Mouse (Mus musculus) erythroid progenitor cell, adult 5-6 weeks (primary cell): Measurements from ENCODE around the gene Gm9044. TPM values are rescaled to one million over a fixed set of nuclear protein-coding genes. Genes with fewer than 3 reads are reported as not detected.
"Not testable (repeated sequence)": the region's sequence is repeated elsewhere in the genome, so short reads cannot be mapped to it uniquely, and the experiment has no call there.

Source experiments
- ATAC-seq: replicated peaks from 2 replicates; pipeline ENCODE4 v1.8.0; 2016; ENCODE audit warnings: moderate number of reproducible peaks, mild to moderate bottlenecking, moderate TSS enrichment, inconsistent platforms; ENCODE audit not compliant: poor library complexity, low FRiP score, severe bottlenecking
- total RNA-seq, 2 experiments: library from RNA; stranded (forward) in 1 of 2; stranded (reverse) in 1 of 2; fragments of 150-400 nt in 1 of 2; fragments of 186-747, 209-891 nt in 1 of 2; gene quantifications; 2 replicates each; pipeline versions ENCODE4 v1.2.3 to v1.2.4; 2015 to 2017; ENCODE audit warnings: low replicate concordance in 2 of 2

Gene Gm9044
- total RNA-seq (2015; ENCODE audit: low replicate concordance) (not detected in 2 replicates), total RNA-seq (2017; ENCODE audit: low replicate concordance) (not detected in 2 replicates)

DNA sequence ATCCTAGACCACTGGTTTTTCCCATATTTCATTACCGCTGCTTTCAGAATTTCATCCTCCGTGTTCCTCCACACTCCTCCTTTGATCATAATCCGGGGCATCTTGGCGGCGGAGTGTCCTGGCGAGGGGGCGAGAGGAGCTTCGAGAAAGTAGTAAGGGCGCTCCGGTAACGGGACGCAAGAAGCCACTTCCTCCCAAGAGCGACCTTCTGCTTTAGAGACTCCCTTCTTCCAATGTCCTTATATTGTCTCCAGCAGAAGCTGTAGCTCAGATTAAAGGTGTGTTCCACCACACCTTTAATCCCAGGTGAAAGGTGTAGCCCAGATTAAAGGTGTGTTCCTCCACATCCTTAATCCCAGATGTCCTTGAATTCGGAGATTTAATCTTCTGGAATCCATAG, at the start of gene Gm9044:
Gene Gm9044 (minus strand): TSS at position 101 of the 400 bp plus-strand sequence.
- not testable (repeated sequence) for ATAC-seq

DNA sequence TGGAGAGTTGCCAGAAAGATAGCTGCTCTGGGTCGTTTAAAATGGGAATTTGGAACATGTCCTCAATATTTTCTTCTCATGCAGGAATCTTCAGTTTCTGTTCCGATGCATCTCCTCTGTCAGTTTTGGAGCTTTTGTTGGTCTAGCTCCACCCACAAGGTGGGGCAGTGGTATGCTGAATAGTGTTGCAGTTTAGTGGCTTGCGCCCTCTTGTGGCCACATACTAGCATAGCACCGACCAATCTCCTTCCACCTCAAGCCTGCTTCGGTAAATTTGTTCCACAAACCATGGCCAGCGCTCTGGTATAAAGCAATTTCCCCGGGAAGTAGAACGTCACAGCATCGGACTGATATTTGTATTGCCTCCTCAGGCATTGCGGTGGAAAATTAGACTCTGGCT, 38.2 kb upstream of the Gm9044 start:
- no peak; the same call in 1 of the 2 replicates for ATAC-seq

DNA sequence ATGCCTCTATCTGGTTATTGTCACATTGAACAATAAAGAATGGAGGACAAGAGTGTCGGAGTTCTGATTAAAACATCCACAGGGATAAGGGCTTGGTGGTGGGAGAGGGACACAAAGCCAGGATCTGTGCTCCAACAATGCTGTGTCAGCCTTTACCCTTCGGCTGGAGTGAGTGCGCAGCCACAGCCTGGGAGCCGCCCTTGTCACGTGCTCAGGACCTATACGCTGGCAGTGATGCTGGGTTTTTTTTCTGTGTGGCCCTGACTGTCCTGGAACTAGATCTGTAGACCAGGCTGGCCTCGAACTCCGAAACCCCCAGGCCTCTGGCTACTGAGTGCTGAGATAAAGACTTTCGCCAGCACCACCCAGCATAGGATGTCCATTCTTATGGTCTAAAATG, 37.3 kb upstream of the Gm9044 start:
- no peak for ATAC-seq

DNA sequence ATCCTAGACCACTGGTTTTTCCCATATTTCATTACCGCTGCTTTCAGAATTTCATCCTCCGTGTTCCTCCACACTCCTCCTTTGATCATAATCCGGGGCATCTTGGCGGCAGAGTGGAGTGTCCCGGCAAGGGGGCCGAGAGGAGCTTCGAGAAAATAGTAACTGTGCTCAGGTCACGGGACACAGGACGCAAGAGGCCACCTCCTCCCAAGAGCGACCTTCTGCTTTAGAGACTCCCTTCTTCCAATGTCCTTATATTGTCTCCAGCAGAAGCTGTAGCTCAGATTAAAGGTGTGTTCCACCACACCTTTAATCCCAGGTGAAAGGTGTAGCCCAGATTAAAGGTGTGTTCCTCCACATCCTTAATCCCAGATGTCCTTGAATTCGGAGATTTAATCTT, 21.8 kb upstream of the Gm9044 start, which contains the start of gene Gm9049:
Gene Gm9049 (minus strand): TSS at position 101 of the 400 bp plus-strand sequence.
- ATAC-seq = not testable (repeated sequence)

DNA sequence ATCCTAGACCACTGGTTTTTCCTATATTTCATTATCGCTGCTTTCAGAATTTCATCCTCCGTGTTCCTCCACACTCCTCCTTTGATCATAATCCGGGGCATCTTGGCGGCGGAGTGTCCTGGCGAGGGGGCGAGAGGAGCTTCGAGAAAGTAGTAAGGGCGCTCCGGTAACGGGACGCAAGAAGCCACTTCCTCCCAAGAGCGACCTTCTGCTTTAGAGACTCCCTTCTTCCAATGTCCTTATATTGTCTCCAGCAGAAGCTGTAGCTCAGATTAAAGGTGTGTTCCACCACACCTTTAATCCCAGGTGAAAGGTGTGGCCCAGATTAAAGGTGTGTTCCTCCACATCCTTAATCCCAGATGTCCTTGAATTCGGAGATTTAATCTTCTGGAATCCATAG, 16.4 kb upstream of the Gm9044 start, which contains the start of gene Gm9048:
Gene Gm9048 (minus strand): TSS at position 101 of the 400 bp plus-strand sequence.
- ATAC-seq = not testable (repeated sequence)

DNA sequence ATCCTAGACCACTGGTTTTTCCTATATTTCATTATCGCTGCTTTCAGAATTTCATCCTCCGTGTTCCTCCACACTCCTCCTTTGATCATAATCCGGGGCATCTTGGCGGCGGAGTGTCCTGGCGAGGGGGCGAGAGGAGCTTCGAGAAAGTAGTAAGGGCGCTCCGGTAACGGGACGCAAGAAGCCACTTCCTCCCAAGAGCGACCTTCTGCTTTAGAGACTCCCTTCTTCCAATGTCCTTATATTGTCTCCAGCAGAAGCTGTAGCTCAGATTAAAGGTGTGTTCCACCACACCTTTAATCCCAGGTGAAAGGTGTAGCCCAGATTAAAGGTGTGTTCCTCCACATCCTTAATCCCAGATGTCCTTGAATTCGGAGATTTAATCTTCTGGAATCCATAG, 10.9 kb upstream of the Gm9044 start, which contains the start of gene Gm9046:
Gene Gm9046 (minus strand): TSS at position 101 of the 400 bp plus-strand sequence.
- ATAC-seq = not testable (repeated sequence)

DNA sequence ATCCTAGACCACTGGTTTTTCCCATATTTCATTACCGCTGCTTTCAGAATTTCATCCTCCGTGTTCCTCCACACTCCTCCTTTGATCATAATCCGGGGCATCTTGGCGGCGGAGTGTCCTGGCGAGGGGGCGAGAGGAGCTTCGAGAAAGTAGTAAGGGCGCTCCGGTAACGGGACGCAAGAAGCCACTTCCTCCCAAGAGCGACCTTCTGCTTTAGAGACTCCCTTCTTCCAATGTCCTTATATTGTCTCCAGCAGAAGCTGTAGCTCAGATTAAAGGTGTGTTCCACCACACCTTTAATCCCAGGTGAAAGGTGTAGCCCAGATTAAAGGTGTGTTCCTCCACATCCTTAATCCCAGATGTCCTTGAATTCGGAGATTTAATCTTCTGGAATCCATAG, 5.5 kb upstream of the Gm9044 start, which contains the start of gene Gm9045:
Gene Gm9045 (minus strand): TSS at position 101 of the 400 bp plus-strand sequence.
- ATAC-seq = not testable (repeated sequence)

DNA sequence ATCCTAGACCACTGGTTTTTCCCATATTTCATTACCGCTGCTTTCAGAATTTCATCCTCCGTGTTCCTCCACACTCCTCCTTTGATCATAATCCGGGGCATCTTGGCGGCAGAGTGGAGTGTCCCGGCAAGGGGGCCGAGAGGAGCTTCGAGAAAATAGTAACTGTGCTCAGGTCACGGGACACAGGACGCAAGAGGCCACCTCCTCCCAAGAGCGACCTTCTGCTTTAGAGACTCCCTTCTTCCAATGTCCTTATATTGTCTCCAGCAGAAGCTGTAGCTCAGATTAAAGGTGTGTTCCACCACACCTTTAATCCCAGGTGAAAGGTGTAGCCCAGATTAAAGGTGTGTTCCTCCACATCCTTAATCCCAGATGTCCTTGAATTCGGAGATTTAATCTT, 5.3 kb downstream of the Gm9044 start, which contains the start of gene Gm9040:
Gene Gm9040 (minus strand): TSS at position 101 of the 400 bp plus-strand sequence.
- not testable (repeated sequence) for ATAC-seq

DNA sequence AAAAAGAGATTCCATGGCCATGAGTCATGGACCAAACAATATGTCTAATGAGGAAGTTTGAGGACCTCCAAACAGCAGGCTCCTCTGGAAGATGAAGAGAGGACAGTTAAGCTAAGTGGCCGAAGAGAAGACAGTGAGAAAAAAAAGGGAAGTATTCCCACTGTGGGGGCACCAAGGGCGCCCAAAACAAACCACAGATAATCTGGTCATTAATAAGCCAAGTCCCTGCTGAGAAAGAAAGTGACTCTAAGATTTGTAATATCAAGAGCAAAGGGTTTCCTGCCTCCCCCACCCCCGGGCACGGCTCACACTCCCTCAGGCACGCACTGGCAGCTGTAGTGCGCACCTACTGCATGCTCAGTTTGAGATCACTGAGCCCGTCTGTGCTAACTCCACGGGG, 13.2 kb downstream of the Gm9044 start:
- ATAC-seq = no peak

DNA sequence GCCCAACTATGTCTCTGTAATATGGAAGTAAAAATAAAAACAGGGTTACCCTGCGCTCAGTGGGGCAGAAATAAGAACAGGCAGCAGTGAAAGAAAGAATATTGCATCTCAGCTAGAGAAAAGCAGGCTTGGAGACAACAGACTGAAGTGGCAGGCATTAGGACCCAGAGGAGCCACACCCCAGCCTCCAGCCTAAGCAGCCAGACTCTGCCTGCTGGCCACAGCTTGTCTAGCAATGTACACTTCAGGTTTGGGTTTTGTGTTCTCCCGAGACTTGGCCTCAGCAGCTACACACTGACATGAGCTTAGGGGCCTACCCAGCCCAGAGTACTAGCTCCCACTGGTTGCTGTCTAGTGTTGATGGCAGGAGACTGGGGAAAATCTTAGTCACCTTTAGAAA, 30.1 kb downstream of the Gm9044 start:
- ATAC-seq = not testable (repeated sequence)

DNA sequence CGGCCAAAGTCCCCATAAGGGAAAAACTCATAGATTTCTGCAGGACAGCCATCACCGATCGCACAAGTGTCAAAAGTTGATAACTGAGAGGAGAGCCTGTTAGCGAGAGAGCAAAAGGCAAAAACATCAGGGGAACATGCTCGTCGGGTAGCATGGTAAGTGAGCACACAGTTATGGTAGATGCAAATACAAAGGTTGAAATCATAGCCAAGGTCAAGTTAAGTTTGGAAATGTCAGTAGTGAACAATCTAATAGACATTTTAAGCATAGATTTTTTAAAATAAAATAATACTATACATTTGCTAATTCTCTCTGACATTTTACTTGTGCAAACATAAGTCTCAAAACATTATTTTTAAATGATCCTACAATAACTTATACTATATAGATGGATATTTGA, 37.3 kb downstream of the Gm9044 start, which contains the start of gene Iltifb:
Gene Iltifb (minus strand): TSS at position 101 of the 400 bp plus-strand sequence.
- no peak for ATAC-seq

DNA sequence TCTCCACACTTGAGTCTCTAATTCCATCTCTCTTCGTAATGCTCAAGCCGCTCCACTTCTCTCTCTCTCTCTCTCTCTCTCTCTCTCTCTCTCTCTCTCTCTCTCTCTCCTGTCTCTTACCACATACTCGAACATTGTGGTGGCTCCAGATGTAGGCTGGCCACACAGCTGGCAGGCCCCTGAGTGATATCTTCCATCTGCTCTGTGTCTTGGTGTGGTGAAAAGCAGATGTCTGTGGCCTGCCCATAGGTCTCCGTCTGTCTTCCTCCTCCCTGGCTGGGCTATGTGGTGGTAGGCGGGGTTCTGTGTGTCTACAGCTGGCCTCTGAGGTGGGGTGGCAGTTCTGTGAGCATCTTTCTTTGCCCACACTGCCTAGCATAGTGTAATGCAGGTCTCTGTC, 49.2 kb downstream of the Gm9044 start:
- ATAC-seq = not testable (repeated sequence)

DNA sequence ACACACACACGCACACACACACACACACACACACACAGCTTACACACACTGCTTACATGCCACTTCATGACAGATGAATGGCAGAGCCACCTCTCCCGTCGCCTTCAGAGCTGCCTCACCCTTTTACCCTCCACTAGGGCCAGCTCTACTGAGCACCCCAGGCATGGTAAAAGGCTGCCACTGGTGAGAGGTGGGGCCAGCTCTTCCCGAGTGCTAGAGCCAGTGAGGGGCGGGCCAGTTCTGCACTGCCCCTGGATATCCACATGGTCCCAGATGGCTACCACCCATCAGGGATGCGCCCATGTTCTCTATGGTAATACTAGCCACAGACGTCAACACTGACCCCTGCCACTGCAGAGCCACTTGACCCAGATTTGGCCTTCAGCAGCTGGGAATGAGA, 49.6 kb downstream of the Gm9044 start:
- not testable (repeated sequence) for ATAC-seq

Other genes with a start within 250 kb of the Gm9044 start
- gene Mdm1, start 190.6 kb downstream of the Gm9044 start, total RNA-seq (2015; ENCODE audit: low replicate concordance) = 8.0 and 12.3 TPM in 2 replicates
- 30.4 and 41.5 TPM in 2 replicates for gene Mdm1, start 190.6 kb downstream of the Gm9044 start, total RNA-seq (2017; ENCODE audit: low replicate concordance)
- not detected in 2 replicates for gene Il22, start 127.5 kb downstream of the Gm9044 start, total RNA-seq (2015; ENCODE audit: low replicate concordance)
- gene Il22, start 127.5 kb downstream of the Gm9044 start, total RNA-seq (2017; ENCODE audit: low replicate concordance) = not detected in 2 replicates
- not detected in 2 replicates for gene Gm32717, start 91.6 kb downstream of the Gm9044 start, total RNA-seq (2015; ENCODE audit: low replicate concordance)
- gene Gm32717, start 91.6 kb downstream of the Gm9044 start, total RNA-seq (2017; ENCODE audit: low replicate concordance) = not detected in 2 replicates
- gene Gm32802, start 73.7 kb downstream of the Gm9044 start, total RNA-seq (2015; ENCODE audit: low replicate concordance) = not detected in 2 replicates
- not detected in 2 replicates for gene Gm32802, start 73.7 kb downstream of the Gm9044 start, total RNA-seq (2017; ENCODE audit: low replicate concordance)
- not detected in 2 replicates for gene Iltifb, start 37.4 kb downstream of the Gm9044 start, total RNA-seq (2015; ENCODE audit: low replicate concordance)
- not detected in 2 replicates for gene Iltifb, start 37.4 kb downstream of the Gm9044 start, total RNA-seq (2017; ENCODE audit: low replicate concordance)
- gene Gm9040, start 5.4 kb downstream of the Gm9044 start, total RNA-seq (2015; ENCODE audit: low replicate concordance) = not detected in 2 replicates
- gene Gm9040, start 5.4 kb downstream of the Gm9044 start, total RNA-seq (2017; ENCODE audit: low replicate concordance) = not detected in 2 replicates
- not detected in 2 replicates for gene Gm9045, start 5.4 kb upstream of the Gm9044 start, total RNA-seq (2015; ENCODE audit: low replicate concordance)
- not detected in 2 replicates for gene Gm9045, start 5.4 kb upstream of the Gm9044 start, total RNA-seq (2017; ENCODE audit: low replicate concordance)
- not detected in 2 replicates for gene Gm9046, start 10.8 kb upstream of the Gm9044 start, total RNA-seq (2015; ENCODE audit: low replicate concordance)
- not detected in 2 replicates for gene Gm9046, start 10.8 kb upstream of the Gm9044 start, total RNA-seq (2017; ENCODE audit: low replicate concordance)
- gene Gm9048, start 16.3 kb upstream of the Gm9044 start, total RNA-seq (2015; ENCODE audit: low replicate concordance) = not detected in 2 replicates
- not detected in 2 replicates for gene Gm9048, start 16.3 kb upstream of the Gm9044 start, total RNA-seq (2017; ENCODE audit: low replicate concordance)
- not detected in 2 replicates for gene Gm9049, start 21.7 kb upstream of the Gm9044 start, total RNA-seq (2015; ENCODE audit: low replicate concordance)
- not detected in 2 replicates for gene Gm9049, start 21.7 kb upstream of the Gm9044 start, total RNA-seq (2017; ENCODE audit: low replicate concordance)
- gene Ifng, start 108.6 kb upstream of the Gm9044 start, total RNA-seq (2015; ENCODE audit: low replicate concordance) = not detected in 2 replicates
- gene Ifng, start 108.6 kb upstream of the Gm9044 start, total RNA-seq (2017; ENCODE audit: low replicate concordance) = 0.26 TPM in 1 of 2 replicates, not detected in the other